Mouse (Mus musculus) bone marrow, adult 2 months (tissue): ENCODE data around the gene Zfp62.

Experiments used
- CTCF ChIP-seq: fragments of 200-500 bp; IDR thresholded peaks from 2 replicates; pipeline ENCODE4 v1.5.1; 2011; ENCODE audit warnings: low read length, control low read depth; ENCODE audit not compliant: control insufficient read depth, insufficient read depth
- POLR2A ChIP-seq: fragments of 200-500 bp; IDR thresholded peaks from 2 replicates; pipeline ENCODE4 v1.6.1; 2011; ENCODE audit warnings: low read depth, mild to moderate bottlenecking, control low read depth, low read length, borderline replicate concordance; ENCODE audit not compliant: control insufficient read depth

- TF ChIP-seq POLR2A (no peak), CTCF (no peak)
Observed at GRCm38 (mm10) chr11:49267316-49267715, 64.2 kb downstream of the Zfp62 start.
